Mouse (Mus musculus): ENCODE results near the gene Gatm. TPM values are rescaled to one million over a fixed set of nuclear protein-coding genes. Genes with fewer than 3 reads are reported as not detected.

Gatm gene
- polyA plus RNA-seq, 1 experiment from 2014 or later = 10.4 TPM

DNA sequence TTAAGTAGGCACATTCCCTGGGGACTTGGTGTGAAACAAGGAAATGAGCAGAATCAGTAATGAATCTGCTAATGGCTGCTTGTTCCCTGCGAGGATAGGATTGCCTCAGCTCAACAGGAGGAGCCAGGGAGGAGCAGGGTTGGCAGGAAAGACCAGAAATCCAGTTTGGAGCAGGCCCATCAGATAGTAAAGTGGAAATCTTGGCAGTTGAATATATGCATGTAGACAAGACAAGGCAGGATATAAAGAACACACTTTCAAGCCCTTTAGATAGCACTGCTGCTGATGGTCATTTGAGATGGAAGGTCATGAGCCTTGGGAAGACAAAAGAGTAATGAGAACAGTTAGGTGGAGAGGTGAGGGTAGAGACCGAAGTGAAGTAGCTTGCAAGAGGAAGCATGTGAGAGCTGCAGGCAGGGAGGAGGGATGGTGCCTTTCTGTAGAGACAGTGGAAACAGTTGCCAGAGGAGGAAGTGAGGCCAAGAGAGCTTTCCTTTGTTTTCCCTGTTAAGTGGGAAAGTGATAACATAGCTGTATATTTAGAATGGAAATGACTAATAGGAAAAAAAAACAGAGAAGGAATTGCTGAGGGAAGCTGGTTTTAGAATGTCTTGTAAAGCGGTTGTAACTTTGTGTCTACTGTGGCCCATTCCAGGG lies 29.6 kb downstream of the Gatm start:
- H3K27ac ChIP-seq (replicated peaks; ENCODE audit: low read depth, low read length) = no peak overlapping the region
- H3K27me3 ChIP-seq (ENCODE audit: control insufficient read depth, insufficient read depth, low read length) = no peaks in the 10 kb centered on the region
- no peak for ATAC-seq (replicated peaks; ENCODE audit: insufficient number of reproducible peaks, low FRiP score, low TSS enrichment, low read depth)
- H3K4me3 ChIP-seq (ENCODE audit: low read depth, low read length) = no peak overlapping the region
- no peaks in the 10 kb centered on the region for H3K9me3 ChIP-seq (replicated peaks; ENCODE audit: control insufficient read depth, low read length)
- no peaks in the 10 kb centered on the region for H3K4me1 ChIP-seq (ENCODE audit: control insufficient read depth, insufficient read depth, low read length)
- 58% methylated on average over 3 of the region's 3 CpGs for WGBS
- no peak for DNase-seq (ENCODE audit: low spot score)
- no peaks in the 10 kb centered on the region for H3K36me3 ChIP-seq (replicated peaks; ENCODE audit: control insufficient read depth, insufficient read depth, low read depth, low read length)
- no peak overlapping the region for H3K9ac ChIP-seq (replicated peaks; ENCODE audit: low read length)
- no peak overlapping the region for H3K4me2 ChIP-seq (ENCODE audit: low read depth, low read length)

DNA sequence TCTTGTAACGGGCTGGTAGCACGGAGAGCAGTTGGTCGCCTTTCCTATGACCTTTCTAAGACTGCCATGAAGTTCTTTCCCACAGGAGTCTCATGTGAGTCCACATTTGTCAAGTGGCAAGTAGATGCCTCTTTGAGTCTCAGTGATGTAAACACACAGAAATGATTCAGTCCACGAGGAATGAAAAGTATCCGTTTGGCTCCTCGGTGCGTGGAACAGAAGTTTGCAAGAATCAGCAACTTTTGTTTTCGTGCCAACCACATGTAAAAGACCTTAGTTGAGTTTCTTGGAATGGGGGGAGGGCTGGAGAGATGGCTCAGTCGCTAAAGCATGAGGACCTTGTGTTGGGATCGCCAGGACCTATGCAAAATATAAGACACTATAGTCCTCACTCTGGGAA lies 30.7 kb downstream of the Gatm start:
- DNase-seq (ENCODE audit: low spot score) (no peak), ATAC-seq (replicated peaks; ENCODE audit: insufficient number of reproducible peaks, low FRiP score, low TSS enrichment, low read depth) (no peak)
- Histone ChIP-seq H3K9ac (replicated peaks; ENCODE audit: low read length) (no peak overlapping the region), H3K4me2 (ENCODE audit: low read depth, low read length) (no peak overlapping the region), H3K4me3 (ENCODE audit: low read depth, low read length) (no peak overlapping the region), H3K36me3 (replicated peaks; ENCODE audit: control insufficient read depth, insufficient read depth, low read depth, low read length) (no peaks in the 10 kb centered on the region), H3K9me3 (replicated peaks; ENCODE audit: control insufficient read depth, low read length) (no peaks in the 10 kb centered on the region), H3K4me1 (ENCODE audit: control insufficient read depth, insufficient read depth, low read length) (no peaks in the 10 kb centered on the region), H3K27me3 (ENCODE audit: control insufficient read depth, insufficient read depth, low read length) (no peaks in the 10 kb centered on the region), H3K27ac (replicated peaks; ENCODE audit: low read depth, low read length) (no peak overlapping the region)
- WGBS = 80% methylated on average over 10 of the region's 10 CpGs

DNA sequence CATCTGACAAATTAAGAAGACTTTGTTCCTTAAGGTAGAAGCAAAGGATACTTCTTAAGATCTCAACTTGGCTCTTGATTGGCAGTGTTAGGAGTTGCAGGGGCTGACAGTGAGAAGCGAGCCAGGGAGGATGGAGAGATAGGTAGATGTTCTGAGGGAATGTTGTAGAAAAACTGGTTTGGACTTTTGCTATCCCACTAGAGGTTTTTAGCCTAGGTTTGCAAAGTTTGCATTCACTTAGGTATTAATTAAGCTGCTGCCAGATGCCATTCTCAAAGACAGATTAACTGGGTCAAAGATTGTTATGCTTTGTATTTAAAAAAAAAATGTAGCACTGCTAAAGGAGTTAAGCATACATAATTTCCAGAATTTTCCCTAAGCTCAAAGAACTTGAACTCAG lies 33.8 kb downstream of the Gatm start:
- Histone ChIP-seq H3K27ac (replicated peaks; ENCODE audit: low read depth, low read length) (no peak overlapping the region), H3K9me3 (replicated peaks; ENCODE audit: control insufficient read depth, low read length) (no peaks in the 10 kb centered on the region), H3K36me3 (replicated peaks; ENCODE audit: control insufficient read depth, insufficient read depth, low read depth, low read length) (no peaks in the 10 kb centered on the region), H3K27me3 (ENCODE audit: control insufficient read depth, insufficient read depth, low read length) (no peaks in the 10 kb centered on the region), H3K4me1 (ENCODE audit: control insufficient read depth, insufficient read depth, low read length) (no peaks in the 10 kb centered on the region), H3K4me2 (ENCODE audit: low read depth, low read length) (no peak overlapping the region), H3K9ac (replicated peaks; ENCODE audit: low read length) (no peak overlapping the region), H3K4me3 (ENCODE audit: low read depth, low read length) (no peak overlapping the region)
- 74% methylated on average over 1 of the region's 1 CpGs for WGBS
- no peak for ATAC-seq (replicated peaks; ENCODE audit: insufficient number of reproducible peaks, low FRiP score, low TSS enrichment, low read depth)
- no peak for DNase-seq (ENCODE audit: low spot score)

DNA sequence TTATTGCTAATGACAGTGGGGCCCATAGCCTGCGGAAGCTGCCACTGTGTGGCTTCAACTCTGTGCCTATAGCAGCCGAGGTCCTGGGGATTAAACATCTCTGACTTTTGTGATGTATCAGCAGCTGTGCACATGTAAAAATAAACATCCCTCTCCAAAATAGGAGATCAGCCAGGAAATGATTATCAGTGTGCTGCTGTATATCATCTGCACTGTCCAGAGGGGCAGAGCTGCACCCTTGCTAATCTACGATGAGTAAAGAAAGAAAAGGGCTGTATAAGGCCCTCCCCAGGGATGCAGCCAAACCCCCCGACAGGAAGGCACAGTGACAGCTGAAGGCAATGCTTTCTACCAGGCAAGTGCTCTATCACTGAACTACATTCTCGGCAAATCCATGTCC lies 34.8 kb downstream of the Gatm start:
- Histone ChIP-seq H3K27me3 (ENCODE audit: control insufficient read depth, insufficient read depth, low read length) (no peaks in the 10 kb centered on the region), H3K27ac (replicated peaks; ENCODE audit: low read depth, low read length) (no peak overlapping the region), H3K36me3 (replicated peaks; ENCODE audit: control insufficient read depth, insufficient read depth, low read depth, low read length) (no peaks in the 10 kb centered on the region), H3K9me3 (replicated peaks; ENCODE audit: control insufficient read depth, low read length) (no peaks in the 10 kb centered on the region), H3K4me3 (ENCODE audit: low read depth, low read length) (no peak overlapping the region), H3K4me1 (ENCODE audit: control insufficient read depth, insufficient read depth, low read length) (no peaks in the 10 kb centered on the region), H3K4me2 (ENCODE audit: low read depth, low read length) (no peak overlapping the region), H3K9ac (replicated peaks; ENCODE audit: low read length) (no peak overlapping the region)
- WGBS = 43% methylated on average over 5 of the region's 5 CpGs
- ATAC-seq (replicated peaks; ENCODE audit: insufficient number of reproducible peaks, low FRiP score, low TSS enrichment, low read depth) (no peak), DNase-seq (ENCODE audit: low spot score) (no peak)

DNA sequence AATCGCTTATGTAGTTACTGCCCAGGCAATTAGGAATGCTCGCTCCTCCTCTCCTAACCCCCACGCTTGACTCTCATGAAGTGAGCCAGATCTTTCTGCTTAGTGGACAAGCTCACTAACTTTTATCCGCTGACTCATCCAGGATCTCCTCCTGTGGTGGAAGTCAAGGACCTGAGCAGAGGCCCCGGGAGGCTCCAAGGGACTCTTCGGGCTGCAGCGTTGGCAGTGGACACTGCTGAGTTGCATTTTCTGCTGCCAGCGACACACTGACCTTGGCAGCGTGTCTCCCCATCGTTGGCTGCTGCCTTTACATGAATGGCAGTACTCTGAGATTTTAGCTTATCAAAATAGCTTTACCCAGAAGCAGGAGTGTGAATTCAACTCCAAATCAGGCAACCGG lies 35.6 kb downstream of the Gatm start:
- H3K27me3 ChIP-seq (ENCODE audit: control insufficient read depth, insufficient read depth, low read length) = no peaks in the 10 kb centered on the region
- no peak overlapping the region for H3K9ac ChIP-seq (replicated peaks; ENCODE audit: low read length)
- H3K27ac ChIP-seq (replicated peaks; ENCODE audit: low read depth, low read length) = no peak overlapping the region
- no peaks in the 10 kb centered on the region for H3K9me3 ChIP-seq (replicated peaks; ENCODE audit: control insufficient read depth, low read length)
- no peaks in the 10 kb centered on the region for H3K4me1 ChIP-seq (ENCODE audit: control insufficient read depth, insufficient read depth, low read length)
- DNase-seq (ENCODE audit: low spot score) (no peak), ATAC-seq (replicated peaks; ENCODE audit: insufficient number of reproducible peaks, low FRiP score, low TSS enrichment, low read depth) (no peak)
- H3K4me2 ChIP-seq (ENCODE audit: low read depth, low read length) = no peak overlapping the region
- no peaks in the 10 kb centered on the region for H3K36me3 ChIP-seq (replicated peaks; ENCODE audit: control insufficient read depth, insufficient read depth, low read depth, low read length)
- no peak overlapping the region for H3K4me3 ChIP-seq (ENCODE audit: low read depth, low read length)
- 79% methylated on average over 11 of the region's 11 CpGs for WGBS

DNA sequence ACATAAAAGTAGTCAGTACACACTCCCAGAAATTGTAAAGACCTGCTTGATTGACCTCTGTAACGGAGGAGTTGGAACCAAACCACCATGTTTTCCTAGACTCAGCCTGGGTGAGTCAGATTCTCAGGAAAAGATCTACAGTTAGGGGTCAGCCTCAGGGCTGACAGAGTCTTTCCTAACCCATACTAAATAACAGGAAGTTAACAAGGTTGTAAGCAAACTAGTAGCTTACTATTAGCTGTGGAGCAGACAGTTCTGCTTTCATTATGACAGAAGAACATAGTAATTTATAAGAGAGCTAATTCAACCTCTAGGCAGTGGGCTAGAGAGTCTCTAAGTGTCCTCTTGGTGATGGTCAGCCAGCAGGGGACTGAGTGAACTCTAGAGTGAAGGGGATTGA lies 38.7 kb downstream of the Gatm start:
- H3K4me3 ChIP-seq (ENCODE audit: low read depth, low read length) = no peak overlapping the region
- H3K4me2 ChIP-seq (ENCODE audit: low read depth, low read length) = no peak overlapping the region
- H3K36me3 ChIP-seq (replicated peaks; ENCODE audit: control insufficient read depth, insufficient read depth, low read depth, low read length) = no peaks in the 10 kb centered on the region
- no peaks in the 10 kb centered on the region for H3K4me1 ChIP-seq (ENCODE audit: control insufficient read depth, insufficient read depth, low read length)
- 75% methylated on average over 1 of the region's 1 CpGs for WGBS
- no peak overlapping the region for H3K27ac ChIP-seq (replicated peaks; ENCODE audit: low read depth, low read length)
- H3K9ac ChIP-seq (replicated peaks; ENCODE audit: low read length) = no peak overlapping the region
- ATAC-seq (replicated peaks; ENCODE audit: insufficient number of reproducible peaks, low FRiP score, low TSS enrichment, low read depth) (no peak), DNase-seq (ENCODE audit: low spot score) (no peak)
- no peaks in the 10 kb centered on the region for H3K27me3 ChIP-seq (ENCODE audit: control insufficient read depth, insufficient read depth, low read length)
- no peaks in the 10 kb centered on the region for H3K9me3 ChIP-seq (replicated peaks; ENCODE audit: control insufficient read depth, low read length)

DNA sequence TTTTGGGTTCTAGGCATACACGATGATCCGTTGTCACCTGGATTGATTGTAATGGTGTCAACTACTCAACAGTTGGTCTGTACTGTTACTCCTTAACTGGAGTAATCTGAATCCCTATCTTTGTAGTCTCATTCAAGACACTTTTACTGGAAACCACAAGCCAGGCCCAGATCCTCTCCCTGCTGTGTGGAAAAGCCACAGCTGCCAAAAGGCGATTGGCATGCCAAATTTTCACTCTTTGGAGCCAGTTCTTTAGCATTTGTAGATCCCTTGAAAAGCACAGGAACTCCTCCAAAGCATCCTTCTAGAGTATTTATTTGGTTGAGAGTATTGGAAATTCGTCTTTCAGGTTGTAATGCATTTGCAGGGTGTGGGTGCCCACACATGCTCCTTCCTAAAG lies 39.8 kb downstream of the Gatm start:
- DNase-seq (ENCODE audit: low spot score) (no peak), ATAC-seq (replicated peaks; ENCODE audit: insufficient number of reproducible peaks, low FRiP score, low TSS enrichment, low read depth) (no peak)
- H3K4me1 ChIP-seq (ENCODE audit: control insufficient read depth, insufficient read depth, low read length) = no peaks in the 10 kb centered on the region
- 78% methylated on average over 4 of the region's 4 CpGs for WGBS
- H3K36me3 ChIP-seq (replicated peaks; ENCODE audit: control insufficient read depth, insufficient read depth, low read depth, low read length) = no peaks in the 10 kb centered on the region
- no peak overlapping the region for H3K4me2 ChIP-seq (ENCODE audit: low read depth, low read length)
- no peaks in the 10 kb centered on the region for H3K27me3 ChIP-seq (ENCODE audit: control insufficient read depth, insufficient read depth, low read length)
- H3K9ac ChIP-seq (replicated peaks; ENCODE audit: low read length) = no peak overlapping the region
- H3K9me3 ChIP-seq (replicated peaks; ENCODE audit: control insufficient read depth, low read length) = no peaks in the 10 kb centered on the region
- H3K4me3 ChIP-seq (ENCODE audit: low read depth, low read length) = no peak overlapping the region
- H3K27ac ChIP-seq (replicated peaks; ENCODE audit: low read depth, low read length) = no peak overlapping the region

DNA sequence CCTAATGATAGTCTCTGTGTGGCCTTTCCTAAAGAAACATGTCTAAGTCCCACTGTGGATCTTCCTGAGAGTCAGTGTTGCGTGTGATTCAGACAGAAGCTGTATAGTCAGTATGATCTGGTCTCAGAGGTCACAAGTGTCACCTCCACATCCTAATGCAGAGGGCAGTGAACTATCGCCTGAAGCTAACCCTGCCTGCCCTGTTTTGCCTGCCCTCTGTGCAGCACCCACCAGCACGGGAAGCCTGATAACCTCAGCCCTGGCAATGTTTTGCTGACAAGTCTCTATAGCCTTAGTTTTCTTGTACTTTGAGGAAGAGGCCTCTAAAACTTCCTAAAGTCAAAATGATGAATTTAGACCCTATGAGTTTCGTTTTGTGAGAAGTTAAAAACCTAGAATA lies 40.7 kb downstream of the Gatm start:
- no peaks in the 10 kb centered on the region for H3K36me3 ChIP-seq (replicated peaks; ENCODE audit: control insufficient read depth, insufficient read depth, low read depth, low read length)
- H3K4me3 ChIP-seq (ENCODE audit: low read depth, low read length) = no peak overlapping the region
- no peak overlapping the region for H3K4me2 ChIP-seq (ENCODE audit: low read depth, low read length)
- H3K4me1 ChIP-seq (ENCODE audit: control insufficient read depth, insufficient read depth, low read length) = no peaks in the 10 kb centered on the region
- H3K27me3 ChIP-seq (ENCODE audit: control insufficient read depth, insufficient read depth, low read length) = no peaks in the 10 kb centered on the region
- no peak for ATAC-seq (replicated peaks; ENCODE audit: insufficient number of reproducible peaks, low FRiP score, low TSS enrichment, low read depth)
- WGBS = 59% methylated on average over 4 of the region's 4 CpGs
- DNase-seq (ENCODE audit: low spot score) = no peak
- no peaks in the 10 kb centered on the region for H3K9me3 ChIP-seq (replicated peaks; ENCODE audit: control insufficient read depth, low read length)
- no peak overlapping the region for H3K9ac ChIP-seq (replicated peaks; ENCODE audit: low read length)
- no peak overlapping the region for H3K27ac ChIP-seq (replicated peaks; ENCODE audit: low read depth, low read length)
